Mouse (Mus musculus): ENCODE measurements at regions not wholly inside any gene's neighbourhood (a gene's known extent, or its start where the extent isn't known, plus 50 kb on each side); places are given as distances from the start of the nearest gene placed in this dataset.
A peak's percentile ranks its signal among the peaks of the same experiment; 100 is the strongest.

GRCm38 (mm10) chr13:51227836-51228235 lies 57.0 kb downstream of the Nxnl2 start:
- no peak for DNase-seq (ENCODE audit: low spot score in 2 of 2)

- no peak for DNase-seq (ENCODE audit: low spot score in 2 of 2)
These were observed 58.3 kb downstream of the Nxnl2 start for GRCm38 (mm10) chr13:51228862-51229770.

- no peak for DNase-seq (ENCODE audit: low spot score in 2 of 2)
These were observed 59.0 kb downstream of the Nxnl2 start for GRCm38 (mm10) chr13:51229862-51230261.

- no peak for DNase-seq (ENCODE audit: low spot score in 2 of 2)
These were observed 60.8 kb downstream of the Nxnl2 start for GRCm38 (mm10) chr13:51231586-51231985.

- no peak for DNase-seq (ENCODE audit: low spot score in 2 of 2)
These were observed 76.6 kb downstream of the Nxnl2 start for GRCm38 (mm10) chr13:51247378-51247777.

GRCm38 (mm10) chr13:51253371-51253770 lies 82.5 kb downstream of the Nxnl2 start:
- no peak for DNase-seq (ENCODE audit: low spot score in 2 of 2)

GRCm38 (mm10) chr13:51255688-51256087 lies 84.9 kb downstream of the Nxnl2 start:
- no peak for DNase-seq (ENCODE audit: low spot score in 2 of 2)

GRCm38 (mm10) chr13:51258752-51259721 lies 88.2 kb downstream of the Nxnl2 start:
- no peak for DNase-seq (ENCODE audit: low spot score in 2 of 2)

- no peak for DNase-seq (ENCODE audit: low spot score in 2 of 2)
These were observed 90.8 kb downstream of the Nxnl2 start for GRCm38 (mm10) chr13:51261619-51262018.

GRCm38 (mm10) chr13:51272786-51273185 lies 102.0 kb downstream of the Nxnl2 start:
- DNase-seq (ENCODE audit: low spot score in 2 of 2): no peak

- peak in 1 of 2 experiments; percentile 59 for DNase-seq (ENCODE audit: low spot score in 2 of 2)
These were observed 103.8 kb downstream of the Nxnl2 start for GRCm38 (mm10) chr13:51274639-51275038.

- DNase-seq (ENCODE audit: low spot score in 2 of 2): no peak
These were observed 105.8 kb downstream of the Nxnl2 start for GRCm38 (mm10) chr13:51276601-51277000.

- no peak for DNase-seq (ENCODE audit: low spot score in 2 of 2)
These were observed 106.7 kb downstream of the Nxnl2 start for GRCm38 (mm10) chr13:51277515-51277914.

- peak in 1 of 2 experiments; percentile 28 for DNase-seq (ENCODE audit: low spot score in 2 of 2)
These were observed 109.0 kb downstream of the Nxnl2 start for GRCm38 (mm10) chr13:51279642-51280387.

GRCm38 (mm10) chr13:51280388-51280753 lies 109.5 kb downstream of the Nxnl2 start:
- DNase-seq (ENCODE audit: low spot score in 2 of 2): no peak

- DNase-seq (ENCODE audit: low spot score in 2 of 2): no peak
These were observed 113.9 kb downstream of the Nxnl2 start for GRCm38 (mm10) chr13:51284679-51285078.

GRCm38 (mm10) chr13:51289442-51289841 lies 118.6 kb downstream of the Nxnl2 start:
- no peak for DNase-seq (ENCODE audit: low spot score in 2 of 2)

GRCm38 (mm10) chr13:51290021-51290424 lies 118.4 kb upstream of the S1pr3 start:
- no peak for DNase-seq (ENCODE audit: low spot score in 2 of 2)

- no peak for DNase-seq (ENCODE audit: low spot score in 2 of 2)
These were observed 117.5 kb upstream of the S1pr3 start for GRCm38 (mm10) chr13:51290926-51291325.

GRCm38 (mm10) chr13:51293047-51293446 lies 115.4 kb upstream of the S1pr3 start:
- no peak for DNase-seq (ENCODE audit: low spot score in 2 of 2)

- DNase-seq (ENCODE audit: low spot score in 2 of 2): no peak
These were observed 112.6 kb upstream of the S1pr3 start for GRCm38 (mm10) chr13:51295872-51296271.
